In genomic region chr16:8770342-8770741, GRCm38 (mm10) we compare ENCODE assay signal across 5 mouse cellular contexts. TPM values are rescaled to one million over a fixed set of nuclear protein-coding genes. Genes with fewer than 3 reads are reported as not detected.
DNase-seq lines count a peak whose midpoint lies in the region; ATAC-seq and TF ChIP-seq lines count a peak whose summit lies in the region.
"Not testable (repeated sequence)": the region's sequence is repeated elsewhere in the genome, so short reads cannot be mapped to it uniquely, and the experiment has no call there.

No protein-coding gene starts in this region.

- peak overlapping the region; percentile 79 for H3K4me3 ChIP-seq in E14TG2a.4 (replicated peaks; ENCODE audit: low read length)
- H3K4me3 ChIP-seq in liver, embryonic 12.5 days = not testable (repeated sequence)

- H3K27ac ChIP-seq in liver, embryonic 12.5 days = 0 out of 2 replicates have a peak overlapping the region, but pooled peaks have one; percentile 61

- not testable (repeated sequence) for H3K4me2 ChIP-seq in liver, embryonic 12.5 days

- not testable (repeated sequence) for H3K9me3 ChIP-seq in E14TG2a.4 (ENCODE audit: low read length); liver, embryonic 12.5 days (replicated peaks)

- not testable (repeated sequence) for H3K9ac ChIP-seq in liver, embryonic 12.5 days

- peaks cover 51% of the 10 kb centered on the region for H3K36me3 ChIP-seq in E14TG2a.4 (ENCODE audit: insufficient read depth, low read length)
- H3K36me3 ChIP-seq in liver, embryonic 12.5 days = not testable (repeated sequence)

- H3K27me3 ChIP-seq in E14TG2a.4 (ENCODE audit: insufficient read depth, low read length); liver, embryonic 12.5 days (replicated peaks): not testable (repeated sequence)

- ATAC-seq in liver, embryonic 12.5 days = not testable (repeated sequence)

- 54% methylated on average over 8 of the region's 8 CpGs for WGBS in liver, embryonic 12.5 days (ENCODE audit: insufficient replicate concordance)

- DNase-seq in ES-CJ7 (ENCODE audit: low read depth, low spot score) (peak; percentile 90), R1 (ENCODE audit: low read depth, low spot score) (peak; percentile 94)
- peak; percentile 7 for DNase-seq in cerebellum, adult 11-12 months

- not testable (repeated sequence) for TF ChIP-seq CTCF in E14TG2a.4 (conservative IDR thresholded peaks at IDR 0.05; ENCODE audit: low read length)

- peaks cover 92% of the 10 kb centered on the region for H3K4me1 ChIP-seq in E14TG2a.4 (replicated peaks; ENCODE audit: low read depth, low read length)
- peaks cover 56% of the 10 kb centered on the region for H3K4me1 ChIP-seq in liver, embryonic 12.5 days

RNA-seq across cellular contexts. Expression of gene Usp7, which starts 21.8 kb away (rescaled TPM):
- 32.9 and 33.5 TPM in 2 replicates for polyA plus RNA-seq in liver, embryonic 12.5 days (2016; fragmentation: Nextera tagmentation; extraction: Ambion mirVana)

RNA-seq across cellular contexts. Expression of gene 1810013L24Rik, which starts 59.6 kb away (rescaled TPM):
- 23.2 and 23.9 TPM in 2 replicates for polyA plus RNA-seq in liver, embryonic 12.5 days (2016; fragmentation: Nextera tagmentation; extraction: Ambion mirVana)

Comparison
In these comparisons a context has a peak if more than half of its experiments do, and no peak if none do; other contexts are left out.
1. DNase-seq: peak in every context shown above with its lines; median percentile 94 in R1; 90 in ES-CJ7; 7 in cerebellum, adult 11-12 months.